Mouse (Mus musculus) testis, adult 2 months (tissue): ENCODE measurements around the gene Cic. TPM values are rescaled to one million over a fixed set of nuclear protein-coding genes. Genes with fewer than 3 reads are reported as not detected.

Experiments used
- H3K27ac ChIP-seq: fragments of 200-500 bp; 2 replicates; pipeline ENCODE4 v1.5.1; 2012; ENCODE audit warnings: low read depth, low read length; ENCODE audit not compliant: control insufficient read depth, insufficient read depth
- H3K27me3 ChIP-seq: fragments of 200-500 bp; 2 replicates; pipeline ENCODE4 v1.6.1; 2012; ENCODE audit warnings: mild to moderate bottlenecking, low read length, moderate library complexity; ENCODE audit not compliant: control insufficient read depth, insufficient read depth
- H3K36me3 ChIP-seq: fragments of 200-500 bp; 2 replicates; pipeline ENCODE4 v1.6.1; 2012; ENCODE audit warnings: mild to moderate bottlenecking, low read length; ENCODE audit not compliant: control insufficient read depth, insufficient read depth
- H3K4me1 ChIP-seq: fragments of 200-500 bp; 2 replicates; pipeline ENCODE4 v1.6.1; 2012; ENCODE audit warnings: low read length; ENCODE audit not compliant: control insufficient read depth, insufficient read depth
- H3K4me3 ChIP-seq: fragments of 200-500 bp; 2 replicates; pipeline ENCODE4 v1.5.1; 2012; ENCODE audit warnings: low read depth, mild to moderate bottlenecking, low read length, moderate library complexity, mixed read lengths; ENCODE audit not compliant: control insufficient read depth
- CTCF ChIP-seq: fragments of 200-500 bp; IDR thresholded peaks from 2 replicates; pipeline ENCODE4 v1.5.1; 2012; ENCODE audit warnings: low read depth, mild to moderate bottlenecking, inconsistent platforms, low read length, moderate library complexity; ENCODE audit not compliant: control insufficient read depth, insufficient read depth, insufficient replicate concordance
- POLR2A ChIP-seq: fragments of 200-500 bp; IDR thresholded peaks from 2 replicates; pipeline ENCODE4 v1.6.1; 2012; ENCODE audit warnings: low read depth, mild to moderate bottlenecking, inconsistent platforms, low read length, moderate library complexity; ENCODE audit not compliant: control insufficient read depth
- polyA plus RNA-seq: library from polyadenylated mRNA; depleted of rRNA; stranded (reverse); fragments of >200 nt; gene quantifications from 2 replicates; pipeline ENCODE4 v1.2.3, GENCODE M21; 2012; rRNA removed

The Cic gene
- 41.8 and 42.1 TPM in 2 replicates for polyA plus RNA-seq

- Histone ChIP-seq H3K27ac (peak within 1 kb of the TSS; percentile 100), H3K4me1 (peaks cover 14% of the 10 kb centered on the region), H3K4me3 (peak within 1 kb of the TSS; percentile 96), H3K36me3 (no peaks in the 10 kb centered on the region), H3K27me3 (no peaks in the 10 kb centered on the region)
- TF ChIP-seq CTCF (no peak), POLR2A (peak; percentile 62)
Measured at GRCm38 (mm10) chr7:25267301-25267750, at the start of gene Cic. Gene Cic (plus strand): TSS chr7:25267704.

GRCm38 (mm10) chr7:25218705-25219415 is 48.6 kb upstream of the Cic start:
- no peaks in the 10 kb centered on the region for H3K27me3 ChIP-seq
- H3K4me3 ChIP-seq = peak overlapping the region; percentile 91
- no peak for TF ChIP-seq CTCF
- 0 out of 2 replicates have a peak, but pooled peaks have one; percentile 75 for TF ChIP-seq POLR2A
- H3K4me1 ChIP-seq = peaks cover 30% of the 10 kb centered on the region
- H3K36me3 ChIP-seq = no peaks in the 10 kb centered on the region
- H3K27ac ChIP-seq = peak overlapping the region; percentile 93

GRCm38 (mm10) chr7:25219416-25219750 is 48.1 kb upstream of the Cic start:
- H3K4me1 ChIP-seq = peaks cover 30% of the 10 kb centered on the region
- H3K27ac ChIP-seq = peak overlapping the region; percentile 93
- H3K4me3 ChIP-seq = peak overlapping the region; percentile 91
- no peak; the same call in 1 of the 2 replicates for TF ChIP-seq POLR2A
- no peak for TF ChIP-seq CTCF
- H3K27me3 ChIP-seq = no peaks in the 10 kb centered on the region
- no peaks in the 10 kb centered on the region for H3K36me3 ChIP-seq

- Histone ChIP-seq H3K4me1 (peaks cover 30% of the 10 kb centered on the region), H3K36me3 (no peaks in the 10 kb centered on the region), H3K27me3 (no peaks in the 10 kb centered on the region), H3K27ac (peak overlapping the region; percentile 93), H3K4me3 (peak overlapping the region; percentile 91)
- TF ChIP-seq POLR2A = peak; percentile 71; the same call in 1 of the 2 replicates
- no peak for TF ChIP-seq CTCF
Measured at GRCm38 (mm10) chr7:25219756-25220456, 47.6 kb upstream of the Cic start.

GRCm38 (mm10) chr7:25220457-25221101 is 46.9 kb upstream of the Cic start, which contains the start of gene Dedd2:
Gene Dedd2 (minus strand): TSS chr7:25220615.
- TF ChIP-seq POLR2A (no peak), CTCF (no peak)
- Histone ChIP-seq H3K4me1 (peaks cover 30% of the 10 kb centered on the region), H3K4me3 (peak within 1 kb of the TSS; percentile 91)

GRCm38 (mm10) chr7:25221102-25221883 is 46.2 kb upstream of the Cic start, which contains the start of gene Zfp526:
Gene Zfp526 (plus strand): TSS chr7:25221425.
- Histone ChIP-seq H3K4me3 (peak within 1 kb of the TSS; percentile 91), H3K4me1 (peaks cover 30% of the 10 kb centered on the region), H3K36me3 (no peaks in the 10 kb centered on the region), H3K27me3 (no peaks in the 10 kb centered on the region), H3K27ac (peak within 1 kb of the TSS; percentile 73)
- TF ChIP-seq POLR2A = peak; percentile 81
- no peak for TF ChIP-seq CTCF

More at GRCm38 (mm10) chr7:25220457-25221101, 46.9 kb upstream of the Cic start, which contains the start of gene Dedd2:
- Histone ChIP-seq H3K27ac (peak within 1 kb of the TSS; percentile 93), H3K36me3 (no peaks in the 10 kb centered on the region), H3K27me3 (no peaks in the 10 kb centered on the region)
